Mouse (Mus musculus) midbrain, embryonic 16.5 days (tissue): ENCODE results near the gene Sspo. TPM values are rescaled to one million over a fixed set of nuclear protein-coding genes. Genes with fewer than 3 reads are reported as not detected.

Experiments used
- ATAC-seq: fragments of 200-750 bp; cut with Nextera tagmentation; 2 replicates; pipeline ENCODE4 v1.8.0; 2017; ENCODE audit warnings: moderate TSS enrichment
- H3K27ac ChIP-seq: fragments of 300-500 bp; sonication (generic); 2 replicates; pipeline ENCODE4 v1.5.1; 2014; ENCODE audit warnings: mild to moderate bottlenecking, low read length, mixed read lengths
- H3K27me3 ChIP-seq: fragments of 300-500 bp; sonication (generic); 2 replicates; pipeline ENCODE4 v1.6.1; 2014; ENCODE audit warnings: low read depth, low read length, mixed read lengths; ENCODE audit not compliant: control insufficient read depth, insufficient read depth
- H3K36me3 ChIP-seq: fragments of 300-500 bp; sonication (generic); 2 replicates; pipeline ENCODE4 v1.6.1; 2014; ENCODE audit warnings: mild to moderate bottlenecking, low read length, moderate library complexity, mixed read lengths; ENCODE audit not compliant: control insufficient read depth, insufficient read depth
- H3K4me1 ChIP-seq: fragments of 300-500 bp; sonication (generic); 2 replicates; pipeline ENCODE4 v1.6.1; 2014; ENCODE audit warnings: mild to moderate bottlenecking, low read length, mixed read lengths; ENCODE audit not compliant: control insufficient read depth, insufficient read depth
- H3K4me2 ChIP-seq: fragments of 300-500 bp; sonication (generic); 2 replicates; pipeline ENCODE4 v1.6.1; 2014; ENCODE audit warnings: mild to moderate bottlenecking, low read length, mixed read lengths
- H3K4me3 ChIP-seq: fragments of 300-500 bp; sonication (generic); 2 replicates; pipeline ENCODE4 v1.5.1; 2014; ENCODE audit warnings: low read depth, mild to moderate bottlenecking, low read length, moderate library complexity, mixed read lengths
- H3K9ac ChIP-seq: fragments of 300-500 bp; sonication (generic); 2 replicates; pipeline ENCODE4 v1.6.1; 2014; ENCODE audit warnings: low read depth, low read length, mixed read lengths
- H3K9me3 ChIP-seq: fragments of 300-500 bp; sonication (generic); replicated peaks from 2 replicates; pipeline ENCODE4 v1.6.1; 2014; ENCODE audit warnings: mild to moderate bottlenecking, low read length, mixed read lengths; ENCODE audit not compliant: control insufficient read depth, poor library complexity, severe bottlenecking
- WGBS: fragments of 180-500 bp; shearing (Covaris S2); extraction: QIAGEN DNeasy Blood & Tissue Kit; methylation state at CpG from one replicate; pipeline ENCODE4 v1.1.7; 2014; 5-methylcytosine and 5-hydroxymethylcytosine counted together
- polyA plus RNA-seq: library from polyadenylated mRNA; unstranded; fragments of >200 nt; fragmentation: Nextera tagmentation; extraction: Ambion mirVana; gene quantifications from 2 replicates; pipeline ENCODE4 v1.2.1, GENCODE M21; 2015

The Sspo gene
- polyA plus RNA-seq, 1 experiment from 2014 or later: 0.51 TPM

GRCm38 (mm10) chr6:48414886-48415285 is 33.1 kb upstream of the Sspo start:
- Histone ChIP-seq H3K27me3 (no peaks in the 10 kb centered on the region), H3K9ac (no peak overlapping the region), H3K36me3 (peaks cover 59% of the 10 kb centered on the region), H3K4me3 (no peak overlapping the region), H3K27ac (no peak overlapping the region), H3K4me1 (no peaks in the 10 kb centered on the region), H3K4me2 (no peak overlapping the region), H3K9me3 (no peaks in the 10 kb centered on the region)
- ATAC-seq: no peak
- WGBS: 97% methylated on average over 1 of the region's 1 CpGs

DNA sequence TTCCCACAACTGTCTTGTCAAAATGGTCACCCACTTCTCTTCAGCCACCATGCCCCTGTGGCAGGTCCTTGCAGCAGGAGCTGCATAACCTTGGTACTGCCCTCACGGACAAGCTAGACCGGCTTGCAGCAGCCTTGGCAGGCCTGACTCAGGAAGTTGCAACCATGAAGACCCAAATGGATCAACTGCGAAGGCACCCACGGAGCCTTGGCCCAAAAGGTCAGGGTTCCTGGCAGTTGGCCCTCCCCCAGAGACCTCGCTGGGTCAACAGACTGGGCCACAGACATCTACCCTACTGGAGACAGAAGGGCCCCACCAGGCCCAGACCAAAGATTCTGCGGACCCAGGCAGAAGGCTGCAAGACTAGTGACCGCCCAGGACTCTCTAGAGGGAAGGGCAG is 32.4 kb upstream of the Sspo start:
- no peaks in the 10 kb centered on the region for H3K9me3 ChIP-seq
- no peaks in the 10 kb centered on the region for H3K4me1 ChIP-seq
- no peak overlapping the region for H3K27ac ChIP-seq
- ATAC-seq: no peak
- no peak overlapping the region for H3K4me2 ChIP-seq
- no peaks in the 10 kb centered on the region for H3K27me3 ChIP-seq
- WGBS: 95% methylated on average over 7 of the region's 7 CpGs
- H3K9ac ChIP-seq: no peak overlapping the region
- peaks cover 53% of the 10 kb centered on the region for H3K36me3 ChIP-seq
- no peak overlapping the region for H3K4me3 ChIP-seq

DNA sequence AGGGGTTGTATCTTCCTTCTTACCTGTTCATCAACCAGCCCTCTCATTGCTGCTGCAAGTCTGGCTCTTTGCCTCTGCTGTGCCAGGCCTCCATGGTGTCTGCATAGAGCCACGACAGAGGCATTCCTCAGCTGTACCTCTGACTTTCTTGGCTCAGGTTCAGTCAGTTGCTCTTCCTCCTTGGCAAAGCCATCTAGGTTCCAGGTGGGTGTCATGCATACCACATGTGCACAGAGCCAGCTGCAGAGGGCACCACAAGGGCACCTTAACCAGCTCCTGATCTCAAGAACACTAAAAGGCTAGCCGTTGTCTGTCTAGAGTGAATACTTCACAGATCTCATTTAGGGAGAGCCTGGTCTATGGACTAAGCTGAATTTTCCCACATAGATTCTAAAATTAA is 31.5 kb upstream of the Sspo start:
- Histone ChIP-seq H3K27me3 (no peaks in the 10 kb centered on the region), H3K4me3 (no peak overlapping the region), H3K4me2 (no peak overlapping the region), H3K36me3 (peaks cover 49% of the 10 kb centered on the region), H3K9ac (no peak overlapping the region), H3K4me1 (no peaks in the 10 kb centered on the region), H3K27ac (no peak overlapping the region), H3K9me3 (no peaks in the 10 kb centered on the region)
- no peak for ATAC-seq
- WGBS: 83% methylated on average over 2 of the region's 2 CpGs

DNA sequence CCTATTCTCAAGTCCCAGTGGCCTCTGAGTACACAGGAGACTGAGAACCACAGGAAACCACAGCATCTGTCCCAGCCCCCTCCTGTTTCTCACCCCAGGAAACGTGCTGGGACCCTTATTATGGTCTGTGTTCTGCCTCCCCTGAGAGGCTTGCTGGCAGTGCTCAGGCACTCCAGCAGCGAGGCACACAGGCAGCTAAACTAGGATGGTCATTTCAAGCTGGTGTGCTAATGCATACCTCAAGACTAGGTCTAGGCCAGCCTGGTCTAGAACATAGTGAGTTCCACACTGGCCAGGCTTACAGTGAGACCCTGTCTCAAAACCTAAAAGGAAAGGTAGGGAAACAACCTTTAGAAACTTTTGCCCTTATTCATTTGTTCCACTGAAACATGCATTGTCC is 27.4 kb upstream of the Sspo start:
- Histone ChIP-seq H3K36me3 (peaks cover 20% of the 10 kb centered on the region), H3K4me3 (no peak overlapping the region), H3K4me1 (no peaks in the 10 kb centered on the region), H3K9ac (no peak overlapping the region), H3K27ac (no peak overlapping the region), H3K9me3 (no peaks in the 10 kb centered on the region), H3K27me3 (no peaks in the 10 kb centered on the region), H3K4me2 (no peak overlapping the region)
- 0 out of 2 replicates have a peak, but pooled peaks have one; percentile 44 for ATAC-seq
- 7% methylated on average over 2 of the region's 2 CpGs for WGBS

DNA sequence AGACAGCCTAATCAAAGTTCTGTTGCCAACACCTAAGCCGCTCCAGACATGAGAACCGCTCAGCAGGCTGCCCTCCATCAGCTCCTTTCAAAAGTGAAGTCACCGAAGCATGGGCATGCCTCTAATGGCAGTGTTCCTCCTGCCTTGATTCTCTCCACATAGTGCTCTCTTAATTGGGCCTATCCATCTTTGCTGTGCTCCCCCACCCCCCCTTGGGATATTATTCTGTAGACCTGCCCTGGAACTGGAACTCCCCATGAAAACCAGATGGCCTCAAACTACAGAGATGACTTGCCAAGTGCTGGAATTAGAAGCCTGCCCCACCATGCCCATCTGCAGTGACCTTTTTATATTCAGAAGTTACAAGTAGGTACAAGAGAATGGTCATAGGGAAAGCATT is 24.7 kb upstream of the Sspo start:
- ATAC-seq: no peak
- WGBS: 78% methylated on average over 3 of the region's 3 CpGs

DNA sequence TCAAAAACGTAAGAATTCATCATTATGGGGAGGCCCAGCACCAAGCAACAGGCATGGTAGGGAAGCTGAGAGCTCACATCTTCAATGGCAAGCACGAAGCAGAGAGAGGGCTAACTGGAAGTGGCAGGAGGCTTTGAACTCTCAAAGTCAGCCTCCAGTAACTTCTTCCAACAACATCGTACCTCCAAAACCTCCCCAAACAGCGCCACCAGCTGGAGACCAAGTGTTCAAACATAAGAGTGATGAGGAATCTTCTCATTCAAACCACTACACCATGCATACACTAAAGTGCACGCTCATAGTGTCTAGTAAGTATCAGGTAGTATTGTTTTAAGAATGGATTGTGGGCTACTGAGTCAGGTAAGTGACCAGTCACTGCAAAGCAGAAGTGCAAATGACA is 24.0 kb upstream of the Sspo start:
- Histone ChIP-seq H3K27ac (no peak overlapping the region), H3K4me1 (no peaks in the 10 kb centered on the region), H3K9ac (no peak overlapping the region), H3K9me3 (no peaks in the 10 kb centered on the region), H3K4me3 (no peak overlapping the region), H3K36me3 (no peaks in the 10 kb centered on the region), H3K4me2 (no peak overlapping the region), H3K27me3 (no peaks in the 10 kb centered on the region)
- WGBS: 67% methylated on average over 5 of the region's 5 CpGs
- no peak for ATAC-seq

More for the DNA sequence above, 24.7 kb upstream of the Sspo start:
- Histone ChIP-seq H3K9ac (no peak overlapping the region), H3K4me1 (no peaks in the 10 kb centered on the region), H3K4me3 (no peak overlapping the region), H3K36me3 (no peaks in the 10 kb centered on the region), H3K27me3 (no peaks in the 10 kb centered on the region), H3K9me3 (no peaks in the 10 kb centered on the region), H3K4me2 (no peak overlapping the region), H3K27ac (no peak overlapping the region)

DNA sequence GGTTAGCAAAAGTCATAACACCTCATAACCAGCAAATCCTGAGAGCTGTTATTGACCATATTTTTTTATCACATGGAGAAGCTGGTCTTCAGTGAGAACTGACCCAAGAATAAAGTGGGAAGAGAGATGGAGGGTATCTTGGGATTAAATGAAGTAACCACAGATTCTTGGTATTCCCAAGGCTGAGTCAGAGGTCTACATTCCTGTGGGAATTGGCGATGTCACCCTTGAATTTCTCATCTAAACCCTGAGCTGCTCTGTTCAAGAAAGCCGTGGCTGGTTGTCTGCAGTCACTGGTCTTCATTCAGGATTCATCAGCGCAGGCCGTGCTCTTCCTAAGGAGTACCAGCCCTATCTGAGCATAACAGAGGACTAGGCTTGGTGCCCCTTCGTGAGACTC is 21.1 kb upstream of the Sspo start:
- Histone ChIP-seq H3K36me3 (no peaks in the 10 kb centered on the region), H3K4me2 (no peak overlapping the region), H3K9me3 (no peaks in the 10 kb centered on the region), H3K27ac (no peak overlapping the region), H3K4me3 (no peak overlapping the region), H3K9ac (no peak overlapping the region), H3K27me3 (no peaks in the 10 kb centered on the region), H3K4me1 (no peaks in the 10 kb centered on the region)
- 82% methylated on average over 5 of the region's 5 CpGs for WGBS
- no peak for ATAC-seq

DNA sequence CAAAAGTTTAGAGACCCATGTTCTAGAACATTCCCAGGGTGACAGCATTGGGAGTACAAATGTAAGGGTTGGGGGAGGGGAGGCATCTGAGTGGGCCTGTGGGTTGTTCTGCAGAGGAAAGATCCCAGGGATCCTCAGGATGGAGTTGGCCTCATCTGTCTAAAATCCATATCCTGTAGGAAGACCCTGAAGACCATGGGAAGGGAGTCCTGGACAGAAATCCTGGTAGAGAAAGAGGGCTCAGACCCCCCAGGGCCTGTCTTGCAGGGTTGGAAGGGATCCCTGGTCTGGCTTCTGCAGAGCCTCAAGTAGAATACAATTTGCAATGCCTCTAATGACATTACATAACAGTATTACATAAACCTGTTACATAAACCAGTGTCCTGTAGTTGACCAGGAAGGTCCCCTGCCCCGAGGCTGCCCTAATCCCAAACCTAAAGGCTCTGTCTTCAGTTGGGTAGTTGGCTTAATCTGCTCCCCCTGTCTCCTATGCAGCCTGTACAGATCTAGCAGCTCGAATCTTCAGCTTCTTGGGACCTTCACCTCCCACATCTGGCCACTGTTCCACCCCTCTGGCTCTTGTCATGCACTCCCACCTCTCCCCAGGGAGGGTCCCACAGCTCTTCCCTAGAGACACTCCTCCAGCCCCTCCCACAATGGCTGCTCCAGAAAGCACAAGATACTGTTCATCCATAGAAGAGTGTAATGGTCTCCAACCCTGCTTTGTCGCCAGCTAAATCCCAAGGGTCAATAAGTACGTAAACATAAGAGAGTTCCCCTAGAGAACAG is 19.1 kb upstream of the Sspo start:
- no peak overlapping the region for H3K27ac ChIP-seq
- no peaks in the 10 kb centered on the region for H3K36me3 ChIP-seq
- H3K4me3 ChIP-seq: no peak overlapping the region
- no peak overlapping the region for H3K9ac ChIP-seq
- H3K9me3 ChIP-seq: no peaks in the 10 kb centered on the region
- H3K4me1 ChIP-seq: no peaks in the 10 kb centered on the region
- no peak overlapping the region for H3K4me2 ChIP-seq
- H3K27me3 ChIP-seq: no peaks in the 10 kb centered on the region
- no peak for ATAC-seq
- 69% methylated on average over 4 of the region's 4 CpGs for WGBS

GRCm38 (mm10) chr6:48430748-48431147 is 17.3 kb upstream of the Sspo start:
- Histone ChIP-seq H3K36me3 (no peaks in the 10 kb centered on the region), H3K4me3 (no peak overlapping the region), H3K27ac (no peak overlapping the region), H3K27me3 (no peaks in the 10 kb centered on the region), H3K4me2 (no peak overlapping the region), H3K9ac (no peak overlapping the region), H3K9me3 (no peaks in the 10 kb centered on the region), H3K4me1 (no peaks in the 10 kb centered on the region)
- no peak for ATAC-seq
- WGBS: 78% methylated on average over 5 of the region's 5 CpGs
